Mouse (Mus musculus) neural tube, embryonic 12.5 days (tissue): ENCODE measurements around the gene Myh7. TPM values are rescaled to one million over a fixed set of nuclear protein-coding genes. Genes with fewer than 3 reads are reported as not detected.
"Not testable (repeated sequence)": the region's sequence is repeated elsewhere in the genome, so short reads cannot be mapped to it uniquely, and the experiment has no call there.

ENCODE experiments used
- ATAC-seq: fragments of 200-750 bp; cut with Nextera tagmentation; 2 replicates; pipeline ENCODE4 v1.8.0; 2017; ENCODE audit warnings: low read depth, mild to moderate bottlenecking, moderate TSS enrichment, moderate library complexity; ENCODE audit not compliant: low FRiP score
- H3K27ac ChIP-seq: fragments of 300-500 bp; sonication (generic); 2 replicates; pipeline ENCODE4 v1.5.1; 2016
- H3K27me3 ChIP-seq: fragments of 300-500 bp; sonication (generic); replicated peaks from 2 replicates; pipeline ENCODE4 v1.6.1; 2016; ENCODE audit warnings: mild to moderate bottlenecking
- H3K36me3 ChIP-seq: fragments of 300-500 bp; sonication (generic); 2 replicates; pipeline ENCODE4 v1.6.1; 2016; ENCODE audit warnings: mild to moderate bottlenecking
- H3K4me1 ChIP-seq: fragments of 300-500 bp; sonication (generic); 2 replicates; pipeline ENCODE4 v1.6.1; 2016
- H3K4me2 ChIP-seq: fragments of 300-500 bp; sonication (generic); replicated peaks from 2 replicates; pipeline ENCODE4 v1.6.1; 2016; ENCODE audit warnings: mild to moderate bottlenecking
- H3K4me3 ChIP-seq: fragments of 300-500 bp; sonication (generic); 2 replicates; pipeline ENCODE4 v1.5.1; 2016
- H3K9ac ChIP-seq: fragments of 300-500 bp; sonication (generic); 2 replicates; pipeline ENCODE4 v1.6.1; 2016; ENCODE audit warnings: mild to moderate bottlenecking
- H3K9me3 ChIP-seq: fragments of 300-500 bp; sonication (generic); 2 replicates; pipeline ENCODE4 v1.6.1; 2016; ENCODE audit warnings: mild to moderate bottlenecking
- WGBS: fragments of 180-500 bp; shearing (Covaris S2); methylation state at CpG from one replicate; pipeline ENCODE4 v1.1.7; 2016; 5-methylcytosine and 5-hydroxymethylcytosine counted together
- polyA plus RNA-seq: library from polyadenylated mRNA; unstranded; fragments of >200 nt; fragmentation: Nextera tagmentation; extraction: Ambion mirVana; gene quantifications from 2 replicates; pipeline ENCODE4 v1.2.1, GENCODE M21; 2016

Gene Myh7
- polyA plus RNA-seq, 1 experiment from 2014 or later, result 7.0 TPM

GRCm38 (mm10) chr14:54988882-54989281 is 5.5 kb downstream of the Myh7 start:
- H3K36me3 ChIP-seq, result no peaks in the 10 kb centered on the region
- no peak overlapping the region for H3K4me2 ChIP-seq
- H3K27me3 ChIP-seq, result no peaks in the 10 kb centered on the region
- H3K27ac ChIP-seq, result no peak overlapping the region
- H3K9me3 ChIP-seq, result no peaks in the 10 kb centered on the region
- 92% methylated on average over 13 of the region's 13 CpGs for WGBS
- no peaks in the 10 kb centered on the region for H3K4me1 ChIP-seq
- H3K9ac ChIP-seq, result no peak overlapping the region
- no peak for ATAC-seq
- H3K4me3 ChIP-seq, result no peak overlapping the region

GRCm38 (mm10) chr14:54988350-54988874 is 6.0 kb downstream of the Myh7 start:
- not testable (repeated sequence) for H3K4me3 ChIP-seq, ATAC-seq
- 88% methylated on average over 9 of the region's 9 CpGs for WGBS

DNA sequence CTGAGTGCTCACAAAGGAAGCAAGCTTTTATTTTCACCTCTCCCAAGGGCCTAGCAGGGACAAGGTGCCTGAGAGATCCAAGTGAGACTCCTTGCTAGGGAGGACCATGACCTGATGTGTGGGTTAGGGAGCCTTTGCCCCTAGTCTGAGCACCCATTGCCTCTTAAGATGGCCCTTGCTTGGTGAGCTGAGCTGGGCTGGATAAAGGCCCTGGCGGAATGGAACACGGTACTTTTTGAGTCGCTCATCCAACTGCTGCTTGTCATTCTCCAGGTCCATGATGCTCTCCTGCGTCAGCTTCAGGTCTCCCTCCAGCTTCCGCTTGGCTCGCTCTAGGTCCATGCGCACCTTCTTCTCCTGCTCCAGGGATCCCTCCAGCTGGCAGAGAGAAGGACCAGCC is 12.5 kb downstream of the Myh7 start:
- WGBS, result 95% methylated on average over 7 of the region's 7 CpGs
- H3K9me3 ChIP-seq, result no peaks in the 10 kb centered on the region
- no peak overlapping the region for H3K4me3 ChIP-seq
- no peak for ATAC-seq
- no peak overlapping the region for H3K9ac ChIP-seq
- H3K27ac ChIP-seq, result no peak overlapping the region
- no peaks in the 10 kb centered on the region for H3K4me1 ChIP-seq
- H3K4me2 ChIP-seq, result no peak overlapping the region
- H3K36me3 ChIP-seq, result no peaks in the 10 kb centered on the region
- no peaks in the 10 kb centered on the region for H3K27me3 ChIP-seq

More at GRCm38 (mm10) chr14:54988350-54988874, 6.0 kb downstream of the Myh7 start:
- H3K4me1 ChIP-seq, H3K27ac ChIP-seq, H3K9ac ChIP-seq, H3K36me3 ChIP-seq, H3K4me2 ChIP-seq, H3K9me3 ChIP-seq, H3K27me3 ChIP-seq: not testable (repeated sequence)

DNA sequence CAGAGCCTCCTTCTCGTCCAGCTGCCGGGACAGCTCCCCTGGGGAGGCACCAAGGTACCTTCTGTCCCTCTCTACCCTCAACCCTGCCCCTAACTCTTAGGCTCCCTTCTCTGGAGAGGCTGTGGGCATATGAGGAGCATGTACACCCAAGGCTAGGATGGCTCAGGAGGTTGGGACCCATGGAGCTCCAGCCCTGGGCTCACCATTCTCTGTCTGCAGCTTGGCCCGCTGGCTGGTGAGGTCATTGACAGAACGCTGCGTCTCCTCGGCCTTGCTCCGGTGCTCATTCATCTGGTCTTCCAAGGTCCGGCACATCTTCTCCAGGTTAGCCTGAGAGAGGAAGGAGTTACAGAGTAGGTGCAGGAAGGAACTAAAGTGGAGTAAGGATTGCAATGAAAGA is 15.8 kb downstream of the Myh7 start:
- H3K4me1 ChIP-seq, result peaks cover 9% of the 10 kb centered on the region; the same call in 1 of the 2 replicates
- ATAC-seq, result no peak
- H3K27ac ChIP-seq, result no peak overlapping the region
- H3K9me3 ChIP-seq, result no peaks in the 10 kb centered on the region
- 89% methylated on average over 8 of the region's 8 CpGs for WGBS
- no peak overlapping the region for H3K4me3 ChIP-seq
- no peaks in the 10 kb centered on the region for H3K36me3 ChIP-seq
- no peak overlapping the region for H3K4me2 ChIP-seq
- H3K27me3 ChIP-seq, result no peaks in the 10 kb centered on the region
- H3K9ac ChIP-seq, result no peak overlapping the region

- WGBS, result 91% methylated on average over 1 of the region's 1 CpGs
- Histone ChIP-seq H3K9ac (no peak within 1 kb of the TSS), H3K36me3 (no peaks in the 10 kb centered on the region), H3K27ac (no peak within 1 kb of the TSS), H3K4me2 (no peak within 1 kb of the TSS), H3K9me3 (no peaks in the 10 kb centered on the region), H3K4me1 (peaks cover 9% of the 10 kb centered on the region; the same call in 1 of the 2 replicates), H3K4me3 (no peak within 1 kb of the TSS), H3K27me3 (no peaks in the 10 kb centered on the region)
- ATAC-seq, result no peak
These were observed 17.8 kb downstream of the Myh7 start, which contains the start of gene Gm17428 for GRCm38 (mm10) chr14:54976633-54977032. Gene Gm17428 (plus strand): TSS chr14:54976933.

GRCm38 (mm10) chr14:54974068-54974791 is 20.2 kb downstream of the Myh7 start:
- peaks cover 9% of the 10 kb centered on the region; the same call in 1 of the 2 replicates for H3K4me1 ChIP-seq
- H3K9ac ChIP-seq, result no peak overlapping the region
- H3K27ac ChIP-seq, result no peak overlapping the region
- no peak overlapping the region for H3K4me2 ChIP-seq
- H3K4me3 ChIP-seq, result no peak overlapping the region
- no peaks in the 10 kb centered on the region for H3K9me3 ChIP-seq
- ATAC-seq, result no peak
- no peaks in the 10 kb centered on the region for H3K36me3 ChIP-seq
- no peaks in the 10 kb centered on the region for H3K27me3 ChIP-seq
- 72% methylated on average over 6 of the region's 6 CpGs for WGBS

GRCm38 (mm10) chr14:54972786-54973185 is 21.6 kb downstream of the Myh7 start:
- not testable (repeated sequence) for H3K4me1 ChIP-seq, H3K27me3 ChIP-seq, H3K36me3 ChIP-seq, ATAC-seq, H3K27ac ChIP-seq, H3K4me2 ChIP-seq, H3K9ac ChIP-seq, H3K4me3 ChIP-seq, H3K9me3 ChIP-seq
- WGBS, result 92% methylated on average over 11 of the region's 11 CpGs

GRCm38 (mm10) chr14:54968344-54968743 is 26.1 kb downstream of the Myh7 start:
- Histone ChIP-seq H3K4me2 (no peak overlapping the region), H3K27ac (no peak overlapping the region), H3K36me3 (no peaks in the 10 kb centered on the region), H3K4me3 (no peak overlapping the region), H3K9ac (no peak overlapping the region), H3K9me3 (no peaks in the 10 kb centered on the region), H3K27me3 (no peaks in the 10 kb centered on the region), H3K4me1 (no peaks in the 10 kb centered on the region)
- no peak for ATAC-seq

GRCm38 (mm10) chr14:54967874-54968273 is 26.6 kb downstream of the Myh7 start:
- H3K9me3 ChIP-seq, result no peaks in the 10 kb centered on the region
- H3K27me3 ChIP-seq, result no peaks in the 10 kb centered on the region
- no peak overlapping the region for H3K4me3 ChIP-seq
- no peak for ATAC-seq
- H3K4me2 ChIP-seq, result no peak overlapping the region
- no peak overlapping the region for H3K27ac ChIP-seq
- H3K9ac ChIP-seq, result no peak overlapping the region
- H3K36me3 ChIP-seq, result no peaks in the 10 kb centered on the region
- no peaks in the 10 kb centered on the region for H3K4me1 ChIP-seq
- 82% methylated on average over 3 of the region's 3 CpGs for WGBS

GRCm38 (mm10) chr14:54966320-54966977 is 28.0 kb downstream of the Myh7 start, which contains the start of gene Myh6:
Gene Myh6 (minus strand): TSS chr14:54966927.
- H3K9ac ChIP-seq, result no peak within 1 kb of the TSS
- no peak within 1 kb of the TSS for H3K4me3 ChIP-seq
- H3K4me2 ChIP-seq, result no peak within 1 kb of the TSS
- no peak for ATAC-seq
- H3K27ac ChIP-seq, result no peak within 1 kb of the TSS
- H3K4me1 ChIP-seq, result no peaks in the 10 kb centered on the region
- H3K36me3 ChIP-seq, result no peaks in the 10 kb centered on the region
- no peaks in the 10 kb centered on the region for H3K9me3 ChIP-seq
- WGBS, result 68% methylated on average over 7 of the region's 7 CpGs
- no peaks in the 10 kb centered on the region for H3K27me3 ChIP-seq

- H3K4me2 ChIP-seq, result no peak overlapping the region
- H3K36me3 ChIP-seq, result no peaks in the 10 kb centered on the region
- ATAC-seq, result no peak
- H3K9me3 ChIP-seq, result no peaks in the 10 kb centered on the region
- no peak overlapping the region for H3K27ac ChIP-seq
- 76% methylated on average over 6 of the region's 6 CpGs for WGBS
- H3K4me3 ChIP-seq, result no peak overlapping the region
- H3K4me1 ChIP-seq, result no peaks in the 10 kb centered on the region
- H3K9ac ChIP-seq, result no peak overlapping the region
- H3K27me3 ChIP-seq, result no peaks in the 10 kb centered on the region
These were observed 28.8 kb downstream of the Myh7 start for GRCm38 (mm10) chr14:54965631-54966030.

DNA sequence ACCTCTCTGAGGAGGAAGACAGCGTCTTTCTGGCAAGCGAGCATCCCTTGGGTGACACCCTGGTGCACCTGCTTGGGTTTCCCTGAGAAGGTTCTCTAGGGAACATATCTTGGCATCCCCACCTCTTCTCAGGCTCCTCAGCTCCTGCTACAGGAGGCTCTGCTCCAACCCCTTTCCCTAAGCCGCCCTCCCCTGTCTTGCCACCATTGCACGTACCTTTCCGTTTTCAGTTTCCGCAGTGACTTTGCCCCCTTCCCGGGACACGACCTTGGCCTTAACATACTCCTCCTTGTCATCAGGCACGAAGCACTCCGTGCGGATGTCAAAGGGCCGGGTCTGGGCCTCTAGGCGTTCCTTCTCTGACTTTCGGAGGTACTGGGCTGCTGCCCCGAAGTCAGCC is 29.4 kb downstream of the Myh7 start:
- Histone ChIP-seq H3K9me3 (no peaks in the 10 kb centered on the region), H3K27ac (no peak overlapping the region), H3K4me1 (no peaks in the 10 kb centered on the region), H3K4me2 (no peak overlapping the region), H3K36me3 (no peaks in the 10 kb centered on the region), H3K9ac (no peak overlapping the region), H3K4me3 (no peak overlapping the region), H3K27me3 (no peaks in the 10 kb centered on the region)
- WGBS, result 84% methylated on average over 15 of the region's 15 CpGs
- no peak for ATAC-seq
